Mouse (Mus musculus) small intestine, adult 2 months (tissue): Measurements from ENCODE around the gene Nav1. TPM values are rescaled to one million over a fixed set of nuclear protein-coding genes. Genes with fewer than 3 reads are reported as not detected.

Source experiments
- H3K27ac ChIP-seq: fragments of 200-500 bp; 2 replicates; pipeline ENCODE4 v1.5.1; 2012; ENCODE audit warnings: low read depth, low read length, control low read depth, inconsistent platforms; ENCODE audit not compliant: insufficient read depth
- H3K27me3 ChIP-seq: fragments of 200-500 bp; 2 replicates; pipeline ENCODE4 v1.6.1; 2012; ENCODE audit warnings: mild to moderate bottlenecking, moderate library complexity, low read length, inconsistent platforms; ENCODE audit not compliant: control insufficient read depth, insufficient read depth
- H3K36me3 ChIP-seq: fragments of 200-500 bp; 2 replicates; pipeline ENCODE4 v1.6.1; 2012; ENCODE audit warnings: mild to moderate bottlenecking, low read length, control low read depth, inconsistent platforms; ENCODE audit not compliant: control insufficient read depth, insufficient read depth
- H3K4me1 ChIP-seq: fragments of 200-500 bp; 2 replicates; pipeline ENCODE4 v1.6.1; 2012; ENCODE audit warnings: low read length, inconsistent platforms, mixed read lengths; ENCODE audit not compliant: control insufficient read depth, insufficient read depth, insufficient read length
- H3K4me3 ChIP-seq: fragments of 200-500 bp; 2 replicates; pipeline ENCODE4 v1.5.1; 2012; ENCODE audit warnings: low read depth, mild to moderate bottlenecking, control low read depth, inconsistent platforms, low read length, moderate library complexity
- CTCF ChIP-seq: fragments of 200-500 bp; IDR thresholded peaks from 2 replicates; pipeline ENCODE4 v1.5.1; 2012; ENCODE audit warnings: low read depth, mild to moderate bottlenecking, control low read depth, inconsistent platforms, low read length, moderate library complexity, mixed read lengths; ENCODE audit not compliant: insufficient replicate concordance, insufficient read length; ENCODE audit errors: extremely low read depth
- POLR2A ChIP-seq: fragments of 200-500 bp; IDR thresholded peaks from 2 replicates; pipeline ENCODE4 v1.6.1; 2012; ENCODE audit warnings: low read depth, mild to moderate bottlenecking, control low read depth, inconsistent platforms, low read length, moderate library complexity
- WGBS: fragments of 180-500 bp; shearing (Covaris S2); methylation state at CpG from one replicate; pipeline ENCODE4 v1.1.7; 2018; 5-methylcytosine and 5-hydroxymethylcytosine counted together
- polyA plus RNA-seq: library from polyadenylated mRNA; depleted of rRNA; stranded (reverse); fragments of >200 nt; gene quantifications from 2 replicates; pipeline ENCODE4 v1.2.3, GENCODE M21; 2012

Gene Nav1
- polyA plus RNA-seq, 1 experiment: 6.2 TPM

GRCm38 (mm10) chr1:135523344-135523743 lies 83.8 kb downstream of the Nav1 start:
- Histone ChIP-seq H3K27ac (no peak overlapping the region), H3K4me3 (no peak overlapping the region), H3K36me3 (no peaks in the 10 kb centered on the region), H3K27me3 (no peaks in the 10 kb centered on the region), H3K4me1 (no peaks in the 10 kb centered on the region)
- TF ChIP-seq POLR2A (no peak), CTCF (no peak)
- 79% methylated on average over 2 of the region's 2 CpGs for WGBS

GRCm38 (mm10) chr1:135520550-135521168 lies 86.4 kb downstream of the Nav1 start:
- H3K36me3 ChIP-seq: no peaks in the 10 kb centered on the region
- no peak overlapping the region for H3K27ac ChIP-seq
- no peaks in the 10 kb centered on the region for H3K27me3 ChIP-seq
- WGBS: 93% methylated on average over 13 of the region's 13 CpGs
- H3K4me1 ChIP-seq: peaks cover 8% of the 10 kb centered on the region; the same call in 1 of the 2 replicates
- TF ChIP-seq CTCF (no peak), POLR2A (no peak)
- H3K4me3 ChIP-seq: no peak overlapping the region

DNA sequence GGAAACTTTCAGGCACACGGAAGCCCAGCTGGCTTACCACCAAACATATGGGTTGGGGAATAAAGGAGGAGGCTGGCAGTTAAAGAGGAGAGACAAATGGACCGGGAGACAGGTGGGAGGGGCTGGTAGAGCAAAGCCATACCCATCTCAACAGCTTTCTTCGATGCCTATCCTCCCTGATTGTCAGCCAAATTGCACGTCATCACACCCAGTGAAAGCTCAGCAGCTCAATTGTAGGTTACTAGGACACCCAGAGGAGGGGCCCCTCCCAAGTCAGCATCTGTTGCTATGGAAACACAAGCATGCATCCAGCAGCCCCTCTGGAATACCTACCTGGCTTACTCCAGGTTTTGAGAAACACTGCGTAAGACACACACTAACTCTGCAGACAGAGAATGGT lies 88.4 kb downstream of the Nav1 start:
- no peak overlapping the region for H3K4me3 ChIP-seq
- 47% methylated on average over 5 of the region's 5 CpGs for WGBS
- no peak overlapping the region for H3K27ac ChIP-seq
- H3K27me3 ChIP-seq: no peaks in the 10 kb centered on the region
- TF ChIP-seq CTCF (no peak), POLR2A (no peak)
- H3K36me3 ChIP-seq: no peaks in the 10 kb centered on the region
- peaks cover 16% of the 10 kb centered on the region for H3K4me1 ChIP-seq

- WGBS: 94% methylated on average over 6 of the region's 6 CpGs
- Histone ChIP-seq H3K4me1 (peaks cover 16% of the 10 kb centered on the region), H3K36me3 (no peaks in the 10 kb centered on the region), H3K4me3 (no peak overlapping the region), H3K27ac (no peak overlapping the region), H3K27me3 (no peaks in the 10 kb centered on the region)
- TF ChIP-seq POLR2A: no peak
Observed at GRCm38 (mm10) chr1:135517469-135517868, 89.6 kb downstream of the Nav1 start.

DNA sequence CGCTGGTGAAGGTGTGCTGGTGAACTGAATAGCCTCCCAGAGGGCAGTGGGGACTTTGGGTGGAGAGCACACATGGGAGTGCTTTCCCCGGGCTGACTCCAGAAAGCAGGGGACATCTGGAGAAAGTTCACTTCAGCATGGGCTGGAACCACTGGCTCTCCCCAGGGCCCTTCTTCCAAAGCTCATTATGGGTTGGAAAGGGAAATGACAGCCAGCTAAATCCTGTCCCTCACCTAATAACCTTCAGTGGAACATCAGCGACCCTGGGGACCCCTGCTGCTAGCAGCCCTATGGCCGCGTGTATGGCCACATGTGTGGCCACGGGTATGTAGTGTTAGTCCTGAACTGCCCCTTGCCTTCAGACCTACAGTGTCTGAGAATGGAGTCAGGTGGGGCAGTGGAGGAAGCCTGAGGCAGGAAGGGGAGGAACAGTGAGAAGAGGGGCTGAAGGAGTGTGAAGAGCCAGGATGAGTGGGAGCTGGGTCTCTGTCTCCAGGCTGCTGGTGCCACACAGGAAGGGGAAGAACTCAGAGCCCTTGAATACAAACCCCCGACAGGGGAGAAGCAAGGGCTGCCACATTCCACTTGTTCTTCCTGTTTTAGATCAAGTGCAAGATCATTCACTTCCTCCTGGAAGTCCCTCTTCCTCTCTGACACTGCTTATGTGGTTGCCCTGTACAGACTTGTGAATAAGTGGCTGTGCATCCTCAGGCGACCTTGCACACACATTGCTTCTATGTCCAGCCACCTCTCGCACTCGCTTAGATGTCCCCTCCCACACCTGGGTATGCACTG lies 90.4 kb downstream of the Nav1 start:
- Histone ChIP-seq H3K36me3 (no peaks in the 10 kb centered on the region), H3K27ac (no peak overlapping the region), H3K4me1 (peaks cover 16% of the 10 kb centered on the region), H3K4me3 (no peak overlapping the region), H3K27me3 (no peaks in the 10 kb centered on the region)
- TF ChIP-seq CTCF (no peak), POLR2A (no peak)
- 72% methylated on average over 10 of the region's 10 CpGs for WGBS

- no peaks in the 10 kb centered on the region for H3K36me3 ChIP-seq
- no peak overlapping the region for H3K27ac ChIP-seq
- 63% methylated on average over 12 of the region's 12 CpGs for WGBS
- no peaks in the 10 kb centered on the region for H3K27me3 ChIP-seq
- TF ChIP-seq CTCF (no peak), POLR2A (no peak)
- no peak overlapping the region for H3K4me3 ChIP-seq
- H3K4me1 ChIP-seq: peaks cover 16% of the 10 kb centered on the region
Observed at GRCm38 (mm10) chr1:135515633-135516238, 91.4 kb downstream of the Nav1 start.
